Mouse (Mus musculus) lung, embryonic 14.5 days (tissue): ENCODE data around the gene Fam192a. TPM values are rescaled to one million over a fixed set of nuclear protein-coding genes. Genes with fewer than 3 reads are reported as not detected.

Source experiments
- ATAC-seq: fragments of 200-750 bp; cut with Nextera tagmentation; 2 replicates; pipeline ENCODE4 v1.8.0; 2017; ENCODE audit warnings: mild to moderate bottlenecking, moderate TSS enrichment, moderate library complexity; ENCODE audit not compliant: insufficient read depth
- DNase-seq: peaks from one replicate; pipeline ENCODE4 v3.0.0-alpha.2; 2015
- H3K27ac ChIP-seq: fragments of 300-500 bp; sonication (generic); 2 replicates; pipeline ENCODE4 v1.5.1; 2014; ENCODE audit warnings: low read depth, mild to moderate bottlenecking, moderate library complexity
- H3K27me3 ChIP-seq: fragments of 300-500 bp; sonication (generic); 2 replicates; pipeline ENCODE4 v1.6.1; 2014; ENCODE audit warnings: low read length, control low read depth; ENCODE audit not compliant: insufficient read depth
- H3K36me3 ChIP-seq: fragments of 300-500 bp; sonication (generic); 2 replicates; pipeline ENCODE4 v1.6.1; 2014; ENCODE audit warnings: control low read depth; ENCODE audit not compliant: insufficient read depth
- H3K4me1 ChIP-seq: fragments of 300-500 bp; sonication (generic); 2 replicates; pipeline ENCODE4 v1.6.1; 2014; ENCODE audit warnings: antibody characterized with exemption, control low read depth; ENCODE audit not compliant: insufficient read depth
- H3K4me2 ChIP-seq: fragments of 300-500 bp; sonication (generic); 2 replicates; pipeline ENCODE4 v1.6.1; 2014; ENCODE audit warnings: mild to moderate bottlenecking
- H3K4me3 ChIP-seq: fragments of 300-500 bp; sonication (generic); 2 replicates; pipeline ENCODE4 v1.5.1; 2014; ENCODE audit warnings: low read depth, low read length
- H3K9ac ChIP-seq: fragments of 300-500 bp; sonication (generic); 2 replicates; pipeline ENCODE4 v1.6.1; 2014
- H3K9me3 ChIP-seq: fragments of 300-500 bp; sonication (generic); 2 replicates; pipeline ENCODE4 v1.6.1; 2016; ENCODE audit warnings: low read depth, low read length, control low read depth
- CTCF ChIP-seq: IDR thresholded peaks from 2 replicates; pipeline ENCODE4 v1.5.1; 2016; ENCODE audit warnings: antibody characterized with exemption, low read depth
- WGBS: fragments of 180-500 bp; shearing (Covaris S2); extraction: QIAGEN DNeasy Blood & Tissue Kit; methylation state at CpG from one replicate; pipeline ENCODE4 v1.1.7; 2014; 5-methylcytosine and 5-hydroxymethylcytosine counted together
- polyA plus RNA-seq: library from polyadenylated mRNA; unstranded; fragments of >200 nt; fragmentation: Nextera tagmentation; extraction: Ambion mirVana; gene quantifications from 2 replicates; pipeline ENCODE4 v1.2.1, GENCODE M21; 2014

Gene Fam192a
- polyA plus RNA-seq, 1 experiment from 2014 or later, result 51.2 TPM

DNA sequence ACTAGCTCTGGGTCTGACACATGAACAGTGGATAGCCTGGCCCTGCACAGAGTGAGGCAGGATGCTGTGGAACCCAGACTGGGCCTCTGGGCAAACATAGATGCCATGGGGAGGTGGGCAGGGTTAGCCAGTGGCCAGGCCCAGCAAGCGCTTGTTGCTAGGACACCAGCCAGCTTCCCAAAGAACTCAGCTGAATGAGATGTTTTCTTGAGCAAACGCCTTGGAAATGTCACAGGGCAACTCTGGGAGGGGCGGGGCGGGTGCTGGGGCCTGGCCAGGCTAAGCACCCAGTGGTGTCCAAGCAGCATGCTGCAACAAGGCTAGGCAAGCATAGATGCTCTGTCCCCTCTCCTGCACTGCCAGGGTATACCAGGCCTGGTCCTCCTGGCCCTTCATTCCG, 40.5 kb downstream of the Fam192a start:
- H3K36me3 ChIP-seq, result no peaks in the 10 kb centered on the region
- no peaks in the 10 kb centered on the region for H3K9me3 ChIP-seq
- DNase-seq (no peak), ATAC-seq (no peak)
- WGBS, result 49% methylated on average over 5 of the region's 5 CpGs
- no peak overlapping the region for H3K4me3 ChIP-seq
- no peaks in the 10 kb centered on the region for H3K27me3 ChIP-seq
- H3K9ac ChIP-seq, result no peak overlapping the region
- no peak overlapping the region for H3K4me2 ChIP-seq
- no peaks in the 10 kb centered on the region for H3K4me1 ChIP-seq
- no peak overlapping the region for H3K27ac ChIP-seq
- TF ChIP-seq CTCF, result no peak

DNA sequence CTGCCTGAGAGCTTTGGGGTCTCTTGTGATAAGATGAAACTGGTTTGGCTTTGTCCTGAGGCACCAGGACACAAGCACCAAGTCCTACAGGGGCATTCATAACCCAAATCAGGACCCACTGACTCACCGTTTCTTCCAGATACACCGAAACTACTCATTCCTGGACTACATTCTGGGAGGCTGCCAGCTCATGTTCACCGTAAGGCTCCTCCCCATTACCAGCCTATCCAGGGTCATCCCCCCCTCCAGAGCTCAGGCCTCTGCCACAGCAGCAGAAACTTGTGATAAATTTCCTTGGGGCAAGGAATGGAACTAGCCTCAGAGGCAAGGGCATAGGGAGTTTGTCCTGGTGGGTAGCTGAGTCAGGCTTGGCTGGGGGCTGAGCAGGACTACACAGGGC, 44.5 kb downstream of the Fam192a start:
- no peak overlapping the region for H3K27ac ChIP-seq
- no peaks in the 10 kb centered on the region for H3K9me3 ChIP-seq
- ATAC-seq, result no peak
- no peaks in the 10 kb centered on the region for H3K4me1 ChIP-seq
- WGBS, result 64% methylated on average over 3 of the region's 3 CpGs
- H3K4me2 ChIP-seq, result no peak overlapping the region
- no peaks in the 10 kb centered on the region for H3K36me3 ChIP-seq
- H3K4me3 ChIP-seq, result no peak overlapping the region
- H3K27me3 ChIP-seq, result no peaks in the 10 kb centered on the region
- TF ChIP-seq CTCF, result no peak
- no peak overlapping the region for H3K9ac ChIP-seq
- no peak for DNase-seq

DNA sequence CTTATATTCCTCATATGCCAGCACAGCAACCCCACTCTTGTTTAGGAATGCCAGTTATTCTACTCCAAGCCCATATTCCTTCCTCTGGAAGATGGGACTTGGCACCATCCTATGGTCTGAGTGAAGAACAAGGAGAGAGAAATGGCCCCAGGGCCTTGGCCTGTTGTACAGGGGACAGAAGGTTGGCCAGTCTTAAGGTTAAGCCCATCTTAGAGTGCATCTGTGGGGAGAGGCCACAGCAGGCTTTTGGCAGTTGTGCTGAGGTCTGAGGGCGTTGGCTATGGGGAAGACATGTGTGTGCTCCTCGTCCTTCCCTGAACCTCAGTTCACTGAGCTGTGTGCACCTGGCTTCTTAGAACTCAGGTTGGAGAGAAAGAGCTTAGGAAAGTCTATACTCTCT, 49.1 kb downstream of the Fam192a start:
- WGBS, result 77% methylated on average over 2 of the region's 2 CpGs
- H3K4me3 ChIP-seq, result no peak overlapping the region
- DNase-seq (no peak), ATAC-seq (no peak)
- H3K9me3 ChIP-seq, result no peaks in the 10 kb centered on the region
- no peak overlapping the region for H3K4me2 ChIP-seq
- no peaks in the 10 kb centered on the region for H3K27me3 ChIP-seq
- no peak overlapping the region for H3K27ac ChIP-seq
- no peaks in the 10 kb centered on the region for H3K36me3 ChIP-seq
- H3K4me1 ChIP-seq, result no peaks in the 10 kb centered on the region
- no peak overlapping the region for H3K9ac ChIP-seq
- no peak for TF ChIP-seq CTCF

DNA sequence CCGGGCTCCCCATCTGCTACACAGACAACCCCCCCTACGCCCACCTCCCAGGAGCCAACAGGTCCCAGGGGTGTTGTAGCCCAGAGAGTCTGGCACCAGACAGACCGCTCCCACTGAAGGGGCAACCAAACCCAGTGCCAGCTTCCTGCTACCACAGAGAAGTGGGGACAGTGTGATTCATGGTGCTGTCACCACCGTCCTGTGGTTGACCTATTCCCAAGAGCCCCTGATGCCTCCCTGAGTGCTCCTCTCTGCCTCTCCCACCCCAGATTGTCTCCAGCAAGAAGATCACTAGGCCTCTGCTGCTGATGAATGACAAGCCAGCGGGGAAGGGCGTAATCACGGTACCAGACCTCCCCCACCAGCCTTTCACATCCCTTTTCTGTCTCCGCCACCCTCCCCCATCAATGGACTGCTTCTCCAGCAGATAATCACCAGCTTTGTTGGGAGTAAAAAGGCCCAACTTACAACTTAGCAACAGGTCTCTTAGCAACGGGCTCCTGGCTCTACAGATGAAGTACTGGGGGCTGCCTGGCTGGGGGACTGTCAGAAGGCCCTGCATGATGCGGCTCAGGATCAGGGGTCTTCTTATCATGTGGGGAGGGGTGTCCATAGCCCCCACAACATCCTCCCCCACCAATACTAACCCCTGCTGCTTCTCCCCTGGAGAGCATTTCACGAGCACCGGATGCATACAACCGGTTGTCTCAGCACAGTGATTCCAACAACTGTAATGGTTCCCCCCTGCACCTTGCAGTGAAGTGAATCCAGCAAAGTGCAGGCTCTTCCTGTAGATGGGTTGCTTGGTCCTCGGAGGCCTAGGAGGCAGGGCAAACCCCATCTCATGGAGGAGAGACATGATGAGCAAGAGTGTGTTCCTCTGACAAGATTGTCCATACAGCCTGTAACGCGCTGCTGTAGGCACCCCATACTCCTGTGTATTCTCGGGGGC, 50.0 kb downstream of the Fam192a start:
- no peaks in the 10 kb centered on the region for H3K4me1 ChIP-seq
- 56% methylated on average over 17 of the region's 17 CpGs for WGBS

DNA sequence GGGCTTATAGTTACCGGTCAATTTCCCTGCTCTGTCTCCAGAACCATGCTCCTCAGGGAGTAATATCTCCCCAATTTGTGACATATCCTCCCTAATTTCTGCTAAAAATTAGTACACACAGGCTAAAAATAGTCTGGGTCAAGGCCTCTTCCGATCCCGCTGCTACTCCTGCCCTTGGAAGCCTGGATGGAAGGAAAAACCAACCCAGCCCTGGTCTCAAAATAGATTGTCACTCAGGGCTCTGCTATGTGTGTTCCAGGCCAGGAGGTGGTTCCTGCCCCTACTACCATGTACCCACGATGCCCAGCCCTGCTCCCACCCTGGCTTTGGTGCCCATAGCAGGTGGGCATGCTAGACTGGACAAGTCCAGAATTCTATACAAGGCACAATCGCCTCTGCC, 51.8 kb downstream of the Fam192a start:
- H3K4me2 ChIP-seq, result no peak overlapping the region
- H3K4me1 ChIP-seq, result no peaks in the 10 kb centered on the region
- no peak overlapping the region for H3K4me3 ChIP-seq
- H3K36me3 ChIP-seq, result no peaks in the 10 kb centered on the region
- 83% methylated on average over 5 of the region's 5 CpGs for WGBS
- no peaks in the 10 kb centered on the region for H3K27me3 ChIP-seq
- H3K27ac ChIP-seq, result no peak overlapping the region
- no peaks in the 10 kb centered on the region for H3K9me3 ChIP-seq
- ATAC-seq, result no peak
- no peak overlapping the region for H3K9ac ChIP-seq
- DNase-seq, result no peak
- TF ChIP-seq CTCF, result no peak

More for the DNA sequence above, 50.0 kb downstream of the Fam192a start:
- Histone ChIP-seq H3K27ac (no peak overlapping the region), H3K36me3 (no peaks in the 10 kb centered on the region), H3K27me3 (no peaks in the 10 kb centered on the region), H3K4me2 (no peak overlapping the region), H3K9ac (no peak overlapping the region), H3K4me3 (no peak overlapping the region), H3K9me3 (no peaks in the 10 kb centered on the region)
- ATAC-seq (no peak), DNase-seq (peak; percentile 19)
- no peak for TF ChIP-seq CTCF

DNA sequence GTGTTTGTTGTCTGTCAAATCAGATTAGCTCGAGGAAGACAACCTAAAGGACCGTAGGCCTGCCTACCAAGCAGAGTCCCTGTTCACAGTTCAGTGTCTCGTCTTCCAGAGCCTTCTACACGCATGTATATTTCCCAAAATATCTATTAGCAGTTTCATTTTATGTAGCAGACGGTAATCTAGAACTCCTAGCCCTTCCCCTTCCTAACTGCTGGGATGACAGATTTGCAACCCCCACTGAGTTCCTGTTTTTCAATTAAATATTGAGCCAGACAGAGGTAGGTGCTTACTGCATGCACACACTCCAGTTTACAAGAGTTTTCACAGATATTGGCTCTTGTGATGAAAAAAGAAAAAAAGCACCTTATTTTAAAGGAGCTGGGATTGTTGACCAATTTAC, 52.3 kb downstream of the Fam192a start:
- H3K27ac ChIP-seq, result no peak overlapping the region
- no peaks in the 10 kb centered on the region for H3K36me3 ChIP-seq
- WGBS, result 60% methylated on average over 5 of the region's 5 CpGs
- no peak overlapping the region for H3K9ac ChIP-seq
- H3K9me3 ChIP-seq, result no peaks in the 10 kb centered on the region
- TF ChIP-seq CTCF, result no peak
- no peaks in the 10 kb centered on the region for H3K4me1 ChIP-seq
- H3K4me2 ChIP-seq, result no peak overlapping the region
- DNase-seq, result no peak
- H3K4me3 ChIP-seq, result no peak overlapping the region
- no peaks in the 10 kb centered on the region for H3K27me3 ChIP-seq
- ATAC-seq, result no peak

DNA sequence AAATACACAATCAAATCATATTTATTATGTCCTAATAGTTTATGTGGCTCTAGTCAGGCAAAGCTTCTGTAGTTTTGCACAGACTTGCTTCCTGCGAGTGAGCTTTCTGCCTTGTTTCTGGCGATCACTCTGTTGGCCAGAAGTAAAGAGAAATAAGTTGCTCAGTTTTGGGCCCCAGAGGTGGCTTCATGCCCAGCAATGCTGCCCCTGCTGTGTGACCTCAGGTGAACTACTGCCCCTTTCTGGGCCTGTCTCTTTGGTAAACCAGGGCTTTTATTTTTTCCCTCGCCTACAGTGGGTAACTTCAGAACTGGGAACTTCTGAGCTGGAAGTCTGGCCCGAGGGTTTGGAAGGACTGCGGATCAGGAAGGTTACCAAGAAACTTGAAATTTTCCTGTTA, 52.8 kb downstream of the Fam192a start:
- Histone ChIP-seq H3K4me1 (no peaks in the 10 kb centered on the region), H3K27ac (no peak overlapping the region), H3K9me3 (no peaks in the 10 kb centered on the region), H3K27me3 (no peaks in the 10 kb centered on the region), H3K36me3 (no peaks in the 10 kb centered on the region), H3K4me2 (no peak overlapping the region), H3K4me3 (no peak overlapping the region), H3K9ac (no peak overlapping the region)
- ATAC-seq, result no peak
- 78% methylated on average over 5 of the region's 5 CpGs for WGBS
- DNase-seq, result no peak
- TF ChIP-seq CTCF, result no peak
